Mouse (Mus musculus): ENCODE data around the gene Vdr. TPM values are rescaled to one million over a fixed set of nuclear protein-coding genes. Genes with fewer than 3 reads are reported as not detected.

Vdr gene
- polyA plus RNA-seq, 1 experiment from 2014 or later, result 0.24 TPM

- Histone ChIP-seq H3K4me1 (replicated peaks) (no peaks in the 10 kb centered on the region), H3K4me2 (no peak overlapping the region), H3K9ac (replicated peaks) (no peak overlapping the region), H3K27me3 (no peaks in the 10 kb centered on the region), H3K4me3 (replicated peaks) (no peak overlapping the region), H3K9me3 (no peaks in the 10 kb centered on the region), H3K36me3 (no peaks in the 10 kb centered on the region), H3K27ac (no peak overlapping the region)
- ATAC-seq (ENCODE audit: insufficient number of reproducible peaks, insufficient read depth, low FRiP score, low TSS enrichment, low read depth), result no peak
- 79% methylated on average over 5 of the region's 5 CpGs for WGBS
Observed at GRCm38 (mm10) chr15:97920306-97920705, 9.9 kb upstream of the Vdr start.

- WGBS, result 82% methylated on average over 7 of the region's 7 CpGs
- H3K4me1 ChIP-seq (replicated peaks), result no peaks in the 10 kb centered on the region
- no peaks in the 10 kb centered on the region for H3K27me3 ChIP-seq
- no peak overlapping the region for H3K4me2 ChIP-seq
- no peak for ATAC-seq (ENCODE audit: insufficient number of reproducible peaks, insufficient read depth, low FRiP score, low TSS enrichment, low read depth)
- H3K4me3 ChIP-seq (replicated peaks), result no peak overlapping the region
- no peak overlapping the region for H3K9ac ChIP-seq (replicated peaks)
- H3K36me3 ChIP-seq, result no peaks in the 10 kb centered on the region
- no peaks in the 10 kb centered on the region for H3K9me3 ChIP-seq
- H3K27ac ChIP-seq, result no peak overlapping the region
Observed at GRCm38 (mm10) chr15:97919217-97919616, 8.8 kb upstream of the Vdr start.

GRCm38 (mm10) chr15:97917994-97918393 lies 7.6 kb upstream of the Vdr start:
- no peak for ATAC-seq (ENCODE audit: insufficient number of reproducible peaks, insufficient read depth, low FRiP score, low TSS enrichment, low read depth)
- no peak overlapping the region for H3K4me2 ChIP-seq
- no peak overlapping the region for H3K4me3 ChIP-seq (replicated peaks)
- 79% methylated on average over 9 of the region's 9 CpGs for WGBS
- no peak overlapping the region for H3K27ac ChIP-seq
- H3K9ac ChIP-seq (replicated peaks), result no peak overlapping the region
- no peaks in the 10 kb centered on the region for H3K4me1 ChIP-seq (replicated peaks)
- no peaks in the 10 kb centered on the region for H3K9me3 ChIP-seq
- H3K36me3 ChIP-seq, result no peaks in the 10 kb centered on the region
- H3K27me3 ChIP-seq, result peaks cover 5% of the 10 kb centered on the region; the same call in 1 of the 2 replicates

- H3K4me3 ChIP-seq (replicated peaks), result no peak overlapping the region
- H3K27ac ChIP-seq, result no peak overlapping the region
- H3K4me1 ChIP-seq (replicated peaks), result no peaks in the 10 kb centered on the region
- H3K9me3 ChIP-seq, result no peaks in the 10 kb centered on the region
- ATAC-seq (ENCODE audit: insufficient number of reproducible peaks, insufficient read depth, low FRiP score, low TSS enrichment, low read depth), result no peak
- no peaks in the 10 kb centered on the region for H3K36me3 ChIP-seq
- peaks cover 16% of the 10 kb centered on the region for H3K27me3 ChIP-seq
- WGBS, result 46% methylated on average over 9 of the region's 9 CpGs
- H3K4me2 ChIP-seq, result no peak overlapping the region
- H3K9ac ChIP-seq (replicated peaks), result no peak overlapping the region
Observed at GRCm38 (mm10) chr15:97914331-97914747, 3.9 kb upstream of the Vdr start.

GRCm38 (mm10) chr15:97907801-97908751 lies 2.4 kb downstream of the Vdr start:
- ATAC-seq (ENCODE audit: insufficient number of reproducible peaks, insufficient read depth, low FRiP score, low TSS enrichment, low read depth), result peak; percentile 85
- H3K4me2 ChIP-seq, result peak overlapping the region; percentile 84
- H3K27ac ChIP-seq, result no peak overlapping the region
- peaks cover 20% of the 10 kb centered on the region for H3K4me1 ChIP-seq (replicated peaks)
- peak overlapping the region; percentile 52 for H3K9ac ChIP-seq (replicated peaks)
- WGBS, result 1% methylated on average over 59 of the region's 59 CpGs
- H3K9me3 ChIP-seq, result no peaks in the 10 kb centered on the region
- peak overlapping the region; percentile 46 for H3K4me3 ChIP-seq (replicated peaks)
- no peaks in the 10 kb centered on the region for H3K36me3 ChIP-seq
- peaks cover 52% of the 10 kb centered on the region for H3K27me3 ChIP-seq

GRCm38 (mm10) chr15:97907202-97907601 lies 3.2 kb downstream of the Vdr start:
- H3K4me2 ChIP-seq, result peak overlapping the region; percentile 84
- H3K27me3 ChIP-seq, result peaks cover 48% of the 10 kb centered on the region
- H3K9me3 ChIP-seq, result no peaks in the 10 kb centered on the region
- no peaks in the 10 kb centered on the region for H3K36me3 ChIP-seq
- no peak overlapping the region for H3K27ac ChIP-seq
- peaks cover 20% of the 10 kb centered on the region for H3K4me1 ChIP-seq (replicated peaks)
- 49% methylated on average over 5 of the region's 5 CpGs for WGBS
- peak overlapping the region; percentile 46; the same call in 1 of the 2 replicates for H3K4me3 ChIP-seq (replicated peaks)
- ATAC-seq (ENCODE audit: insufficient number of reproducible peaks, insufficient read depth, low FRiP score, low TSS enrichment, low read depth), result no peak
- no peak overlapping the region for H3K9ac ChIP-seq (replicated peaks)

- ATAC-seq (ENCODE audit: insufficient number of reproducible peaks, insufficient read depth, low FRiP score, low TSS enrichment, low read depth), result no peak
- peaks cover 48% of the 10 kb centered on the region for H3K27me3 ChIP-seq
- WGBS, result 70% methylated on average over 6 of the region's 6 CpGs
Observed at GRCm38 (mm10) chr15:97905281-97905680, 5.1 kb downstream of the Vdr start.

GRCm38 (mm10) chr15:97904339-97904991 lies 6.0 kb downstream of the Vdr start:
- Histone ChIP-seq H3K9me3 (no peaks in the 10 kb centered on the region), H3K4me3 (replicated peaks) (no peak overlapping the region), H3K27me3 (peaks cover 42% of the 10 kb centered on the region), H3K4me1 (replicated peaks) (peaks cover 27% of the 10 kb centered on the region), H3K36me3 (no peaks in the 10 kb centered on the region), H3K27ac (no peak overlapping the region), H3K4me2 (no peak overlapping the region), H3K9ac (replicated peaks) (no peak overlapping the region)
- whole genome bisulfite sequencing, result 66% methylated on average over 11 of the region's 11 CpGs
- no peak for ATAC-seq (ENCODE audit: insufficient number of reproducible peaks, insufficient read depth, low FRiP score, low TSS enrichment, low read depth)

More at GRCm38 (mm10) chr15:97905281-97905680, 5.1 kb downstream of the Vdr start:
- no peaks in the 10 kb centered on the region for H3K36me3 ChIP-seq
- H3K4me2 ChIP-seq, result no peak overlapping the region
- no peak overlapping the region for H3K9ac ChIP-seq (replicated peaks)
- peaks cover 22% of the 10 kb centered on the region for H3K4me1 ChIP-seq (replicated peaks)
- H3K27ac ChIP-seq, result no peak overlapping the region
- H3K4me3 ChIP-seq (replicated peaks), result no peak overlapping the region
- H3K9me3 ChIP-seq, result no peaks in the 10 kb centered on the region

GRCm38 (mm10) chr15:97903261-97904009 lies 7.0 kb downstream of the Vdr start:
- no peak overlapping the region for H3K4me2 ChIP-seq
- ATAC-seq (ENCODE audit: insufficient number of reproducible peaks, insufficient read depth, low FRiP score, low TSS enrichment, low read depth), result no peak
- peaks cover 24% of the 10 kb centered on the region for H3K4me1 ChIP-seq (replicated peaks)
- H3K4me3 ChIP-seq (replicated peaks), result no peak overlapping the region
- H3K9me3 ChIP-seq, result no peaks in the 10 kb centered on the region
- H3K27ac ChIP-seq, result no peak overlapping the region
- H3K36me3 ChIP-seq, result no peaks in the 10 kb centered on the region
- 69% methylated on average over 15 of the region's 15 CpGs for WGBS
- peaks cover 32% of the 10 kb centered on the region for H3K27me3 ChIP-seq
- H3K9ac ChIP-seq (replicated peaks), result no peak overlapping the region

GRCm38 (mm10) chr15:97900991-97901390 lies 9.4 kb downstream of the Vdr start:
- ATAC-seq (ENCODE audit: insufficient number of reproducible peaks, insufficient read depth, low FRiP score, low TSS enrichment, low read depth), result no peak
- Histone ChIP-seq H3K27me3 (peaks cover 11% of the 10 kb centered on the region), H3K27ac (no peak overlapping the region), H3K9ac (replicated peaks) (no peak overlapping the region), H3K9me3 (no peaks in the 10 kb centered on the region), H3K36me3 (no peaks in the 10 kb centered on the region), H3K4me1 (replicated peaks) (peaks cover 13% of the 10 kb centered on the region; the same call in 1 of the 2 replicates), H3K4me3 (replicated peaks) (no peak overlapping the region), H3K4me2 (no peak overlapping the region)
- 88% methylated on average over 9 of the region's 9 CpGs for WGBS

All from limb, embryonic 12.5 days (tissue).